Mouse (Mus musculus) intestine, postnatal 0 days (tissue): Measurements from ENCODE around the gene Pex11g. TPM values are rescaled to one million over a fixed set of nuclear protein-coding genes. Genes with fewer than 3 reads are reported as not detected.

Source experiments
- ATAC-seq: fragments of 200-750 bp; cut with Nextera tagmentation; 2 replicates; pipeline ENCODE4 v1.8.0; 2017; ENCODE audit warnings: mild to moderate bottlenecking, moderate TSS enrichment, moderate library complexity
- H3K27ac ChIP-seq: fragments of 300-500 bp; sonication (generic); 2 replicates; pipeline ENCODE4 v1.5.1; 2014; ENCODE audit warnings: mild to moderate bottlenecking, low read depth, low read length, moderate library complexity
- H3K27me3 ChIP-seq: fragments of 300-500 bp; sonication (generic); replicated peaks from 2 replicates; pipeline ENCODE4 v1.6.1; 2014; ENCODE audit warnings: low read length, mixed read lengths; ENCODE audit not compliant: control insufficient read depth, insufficient read depth
- H3K36me3 ChIP-seq: fragments of 300-500 bp; sonication (generic); 2 replicates; pipeline ENCODE4 v1.6.1; 2014; ENCODE audit warnings: mild to moderate bottlenecking, moderate library complexity; ENCODE audit not compliant: control insufficient read depth, insufficient read depth
- H3K4me1 ChIP-seq: fragments of 300-500 bp; sonication (generic); replicated peaks from 2 replicates; pipeline ENCODE4 v1.6.1; 2014; ENCODE audit warnings: antibody characterized with exemption, low read length, mixed read lengths; ENCODE audit not compliant: control insufficient read depth, insufficient read depth
- H3K4me2 ChIP-seq: fragments of 300-500 bp; sonication (generic); replicated peaks from 2 replicates; pipeline ENCODE4 v1.6.1; 2014; ENCODE audit warnings: low read depth, mild to moderate bottlenecking, moderate library complexity
- H3K4me3 ChIP-seq: fragments of 300-500 bp; sonication (generic); 2 replicates; pipeline ENCODE4 v1.5.1; 2014; ENCODE audit warnings: low read depth, low read length
- H3K9ac ChIP-seq: fragments of 300-500 bp; sonication (generic); 2 replicates; pipeline ENCODE4 v1.6.1; 2014; ENCODE audit warnings: mild to moderate bottlenecking, low read depth, low read length
- H3K9me3 ChIP-seq: fragments of 300-500 bp; sonication (generic); 2 replicates; pipeline ENCODE4 v1.6.1; 2016; ENCODE audit warnings: mixed run types; ENCODE audit not compliant: control insufficient read depth
- CTCF ChIP-seq: sonication (generic); IDR thresholded peaks from 2 replicates; pipeline ENCODE4 v1.5.1; 2016; ENCODE audit warnings: low read depth, mild to moderate bottlenecking, control low read depth, antibody characterized with exemption, moderate library complexity
- WGBS: fragments of 180-500 bp; shearing (Covaris S2); extraction: QIAGEN DNeasy Blood & Tissue Kit; methylation state at CpG from one replicate; pipeline ENCODE4 v1.1.7; 2014; 5-methylcytosine and 5-hydroxymethylcytosine counted together
- polyA plus RNA-seq: library from polyadenylated mRNA; unstranded; fragments of >200 nt; fragmentation: Nextera tagmentation; extraction: Ambion mirVana; gene quantifications from 2 replicates; pipeline ENCODE4 v1.2.1, GENCODE M21; 2015

The Pex11g gene
- polyA plus RNA-seq, 1 experiment from 2014 or later = 14.9 TPM

DNA sequence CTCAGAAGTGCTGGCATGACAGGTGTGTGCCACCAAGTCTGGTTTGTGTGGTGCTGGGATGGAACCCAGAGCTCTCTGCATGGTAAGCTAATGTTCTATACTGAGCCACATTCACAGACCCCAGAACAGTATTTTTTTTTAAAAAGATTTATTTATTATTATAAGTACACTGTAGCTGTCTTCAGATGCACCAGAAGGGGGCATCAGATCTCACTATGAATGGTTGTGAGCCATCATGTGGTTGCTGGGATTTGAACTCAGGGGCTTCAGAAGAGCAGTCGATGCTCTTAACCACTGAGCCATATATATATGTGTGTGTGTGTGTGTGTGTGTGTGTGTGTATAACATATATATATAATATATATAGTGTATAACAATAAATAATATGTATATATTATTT lies 1.4 kb upstream of the Pex11g start:
- no peaks in the 10 kb centered on the region for H3K9me3 ChIP-seq
- no peak overlapping the region for H3K27ac ChIP-seq
- H3K9ac ChIP-seq = no peak overlapping the region
- TF ChIP-seq CTCF = peak; percentile 41; the same call in 1 of the 2 replicates
- no peak overlapping the region for H3K4me3 ChIP-seq
- peaks cover 4% of the 10 kb centered on the region; the same call in 1 of the 2 replicates for H3K4me1 ChIP-seq
- H3K4me2 ChIP-seq = no peak overlapping the region
- no peak for ATAC-seq
- 93% methylated on average over 1 of the region's 1 CpGs for WGBS
- no peaks in the 10 kb centered on the region for H3K36me3 ChIP-seq
- H3K27me3 ChIP-seq = no peaks in the 10 kb centered on the region

DNA sequence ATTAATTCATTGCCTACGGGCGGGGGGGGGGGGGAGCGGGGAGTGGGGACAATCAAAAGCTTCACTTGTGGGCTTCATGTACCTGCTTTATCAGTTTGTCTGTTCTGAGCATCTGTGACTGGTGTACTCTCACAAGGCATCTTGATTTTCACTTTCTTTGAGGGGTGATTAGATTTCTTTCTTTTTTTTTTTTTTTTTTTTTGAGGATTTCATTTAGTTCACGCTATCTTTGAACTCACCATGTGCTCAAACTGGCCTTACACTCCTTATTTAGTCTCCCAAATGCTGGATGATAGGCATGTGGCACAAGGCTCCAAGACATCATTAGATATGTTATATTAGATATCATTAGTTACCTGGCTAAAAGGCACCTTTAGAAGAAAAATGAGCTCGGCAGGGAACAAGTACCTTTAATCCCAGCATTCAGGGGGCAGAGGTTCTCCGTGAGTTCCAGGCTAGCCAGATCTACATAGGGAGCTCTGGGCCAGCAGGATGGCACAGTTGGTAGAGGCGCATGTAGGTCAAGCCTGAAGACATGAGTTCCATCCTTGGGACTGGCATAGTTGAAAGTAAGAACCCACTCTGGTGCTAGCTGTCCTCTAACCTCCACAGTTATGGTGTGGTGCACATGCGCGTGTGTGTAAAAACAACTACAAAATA lies 536 bp upstream of the Pex11g start:
- peaks cover 4% of the 10 kb centered on the region; the same call in 1 of the 2 replicates for H3K4me1 ChIP-seq
- WGBS = 49% methylated on average over 9 of the region's 9 CpGs
- H3K9me3 ChIP-seq = no peaks in the 10 kb centered on the region
- H3K9ac ChIP-seq = no peak overlapping the region
- ATAC-seq = no peak
- TF ChIP-seq CTCF = no peak
- H3K27ac ChIP-seq = peak overlapping the region; percentile 75
- H3K4me2 ChIP-seq = peak overlapping the region; percentile 71
- peak overlapping the region; percentile 57 for H3K4me3 ChIP-seq
- H3K36me3 ChIP-seq = no peaks in the 10 kb centered on the region; the same call in 1 of the 2 replicates
- H3K27me3 ChIP-seq = no peaks in the 10 kb centered on the region

DNA sequence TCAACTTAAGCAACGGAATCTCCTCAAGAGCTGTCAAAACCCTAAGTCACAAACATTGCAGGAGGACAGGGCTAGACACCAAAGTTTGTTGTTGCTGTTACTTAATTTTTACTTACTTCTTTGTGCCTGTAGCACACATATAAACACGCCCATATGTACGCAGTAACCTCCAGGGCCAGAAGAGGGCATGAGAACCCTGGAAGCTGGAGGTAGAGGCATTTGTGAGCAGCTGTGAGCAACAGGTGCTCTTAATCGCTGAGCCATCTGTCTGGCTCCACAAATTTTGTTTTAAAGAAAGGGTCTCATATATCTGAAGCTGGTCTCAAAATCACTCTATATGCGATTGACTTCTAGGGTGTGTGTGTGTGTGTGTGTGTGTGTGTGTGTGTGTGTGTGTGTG lies 3.2 kb downstream of the Pex11g start:
- TF ChIP-seq CTCF = peak; percentile 80
- Histone ChIP-seq H3K27ac (no peak overlapping the region), H3K4me2 (no peak overlapping the region), H3K4me1 (peaks cover 4% of the 10 kb centered on the region; the same call in 1 of the 2 replicates), H3K27me3 (no peaks in the 10 kb centered on the region), H3K9ac (0 out of 2 replicates have a peak overlapping the region, but pooled peaks have one; percentile 11), H3K4me3 (no peak overlapping the region), H3K9me3 (no peaks in the 10 kb centered on the region), H3K36me3 (peaks cover 1% of the 10 kb centered on the region; the same call in 1 of the 2 replicates)
- 45% methylated on average over 5 of the region's 5 CpGs for WGBS
- ATAC-seq = no peak

DNA sequence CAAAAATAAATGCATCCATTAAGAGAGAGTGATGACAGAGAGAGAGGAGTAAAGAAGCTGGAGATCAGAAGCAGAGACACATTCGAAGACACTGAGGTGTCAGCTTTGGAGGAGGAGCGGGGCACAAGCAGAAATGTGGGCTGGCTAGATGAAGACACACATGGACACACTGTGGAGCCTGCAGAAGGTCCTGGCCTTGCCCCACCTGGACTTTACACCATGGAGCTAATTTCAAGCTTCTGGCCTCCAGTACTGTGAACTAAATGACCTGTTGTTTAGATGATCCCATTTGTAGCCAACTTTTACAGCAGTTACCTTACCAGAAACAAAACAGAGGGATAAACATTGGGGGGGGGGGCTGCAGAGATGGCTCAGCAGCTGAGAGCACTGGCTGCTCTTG lies 4.2 kb downstream of the Pex11g start:
- Histone ChIP-seq H3K36me3 (peaks cover 11% of the 10 kb centered on the region; the same call in 1 of the 2 replicates), H3K27ac (no peak overlapping the region), H3K9ac (no peak overlapping the region), H3K27me3 (no peaks in the 10 kb centered on the region), H3K4me2 (no peak overlapping the region), H3K9me3 (no peaks in the 10 kb centered on the region), H3K4me3 (no peak overlapping the region), H3K4me1 (peaks cover 4% of the 10 kb centered on the region; the same call in 1 of the 2 replicates)
- no peak for TF ChIP-seq CTCF
- ATAC-seq = no peak
- 89% methylated on average over 2 of the region's 2 CpGs for WGBS

DNA sequence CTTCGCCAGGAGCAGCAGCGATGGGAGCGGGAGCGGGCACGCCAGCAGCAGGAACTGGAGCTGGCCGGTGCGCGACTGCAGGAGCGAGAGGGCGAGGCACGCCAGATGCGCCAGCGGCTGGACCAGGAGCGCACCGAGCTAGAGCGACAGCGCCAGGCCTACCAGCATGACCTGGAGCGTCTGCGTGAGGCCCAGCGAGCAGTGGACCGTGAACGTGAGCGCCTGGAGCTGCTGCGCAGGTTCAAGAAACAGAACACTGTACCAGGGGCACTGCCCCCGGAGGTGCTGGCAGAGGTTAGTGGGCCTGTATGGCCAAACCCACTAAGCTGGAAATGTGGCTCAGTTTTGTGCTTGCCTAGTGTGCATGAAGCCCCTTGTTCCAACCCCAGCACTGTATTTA lies 15.5 kb downstream of the Pex11g start:
- Histone ChIP-seq H3K9ac (no peak overlapping the region), H3K9me3 (no peaks in the 10 kb centered on the region), H3K36me3 (peaks cover 90% of the 10 kb centered on the region), H3K4me2 (no peak overlapping the region), H3K27ac (no peak overlapping the region), H3K27me3 (no peaks in the 10 kb centered on the region), H3K4me1 (no peaks in the 10 kb centered on the region), H3K4me3 (no peak overlapping the region)
- no peak for ATAC-seq
- TF ChIP-seq CTCF = no peak
- WGBS = 98% methylated on average over 25 of the region's 25 CpGs

DNA sequence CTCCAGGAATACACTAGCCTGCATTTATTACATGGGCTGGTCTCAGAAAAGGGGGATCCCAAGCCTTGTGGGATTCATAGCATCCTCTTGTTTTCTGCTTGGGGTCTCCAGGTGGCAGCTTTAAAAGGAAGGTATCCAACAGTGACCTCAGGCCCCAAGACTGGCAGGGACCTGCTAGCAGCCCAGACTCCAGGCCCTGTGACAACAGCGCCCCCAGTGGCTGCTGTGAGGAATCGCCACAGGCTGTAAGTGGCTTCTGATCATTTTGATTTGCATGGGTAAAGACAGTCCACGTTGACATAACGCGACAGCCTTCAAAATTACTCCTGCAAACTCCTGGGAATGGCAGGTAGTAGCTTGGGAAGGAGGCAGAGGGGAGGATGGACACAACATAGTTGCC lies 16.8 kb downstream of the Pex11g start:
- ATAC-seq = no peak
- Histone ChIP-seq H3K27me3 (no peaks in the 10 kb centered on the region), H3K4me1 (no peaks in the 10 kb centered on the region), H3K4me3 (no peak overlapping the region), H3K36me3 (peaks cover 86% of the 10 kb centered on the region), H3K9ac (no peak overlapping the region), H3K4me2 (no peak overlapping the region), H3K9me3 (no peaks in the 10 kb centered on the region), H3K27ac (no peak overlapping the region)
- WGBS = 24% methylated on average over 5 of the region's 5 CpGs
- TF ChIP-seq CTCF = peak; percentile 96

DNA sequence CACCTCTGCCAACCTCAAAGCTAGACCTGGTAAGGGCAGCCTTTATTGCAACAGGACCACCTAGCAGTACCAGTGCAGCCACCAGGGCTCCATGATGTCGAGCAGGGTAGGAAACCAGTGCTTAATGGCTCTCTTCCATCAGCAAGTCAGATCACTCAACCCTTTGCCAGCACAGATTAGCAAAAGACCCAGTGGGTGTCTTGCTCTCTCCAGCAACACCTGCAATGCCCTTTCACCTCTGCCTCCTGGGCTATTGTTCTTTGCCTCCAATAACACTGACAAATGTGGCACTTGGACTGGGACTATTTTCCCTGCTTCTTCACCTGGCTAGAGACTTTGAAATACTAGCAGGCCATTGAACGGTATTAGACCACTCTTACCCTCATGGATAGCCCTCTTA lies 18.3 kb downstream of the Pex11g start:
- H3K9me3 ChIP-seq = no peaks in the 10 kb centered on the region
- TF ChIP-seq CTCF = no peak
- H3K27me3 ChIP-seq = no peaks in the 10 kb centered on the region
- no peak overlapping the region for H3K27ac ChIP-seq
- no peak overlapping the region for H3K9ac ChIP-seq
- ATAC-seq = no peak
- H3K4me1 ChIP-seq = no peaks in the 10 kb centered on the region
- no peak overlapping the region for H3K4me3 ChIP-seq
- WGBS = 89% methylated on average over 2 of the region's 2 CpGs
- peaks cover 76% of the 10 kb centered on the region for H3K36me3 ChIP-seq
- no peak overlapping the region for H3K4me2 ChIP-seq
